ENCODE assay signal across 29 mouse cellular contexts in the genomic region with DNA sequence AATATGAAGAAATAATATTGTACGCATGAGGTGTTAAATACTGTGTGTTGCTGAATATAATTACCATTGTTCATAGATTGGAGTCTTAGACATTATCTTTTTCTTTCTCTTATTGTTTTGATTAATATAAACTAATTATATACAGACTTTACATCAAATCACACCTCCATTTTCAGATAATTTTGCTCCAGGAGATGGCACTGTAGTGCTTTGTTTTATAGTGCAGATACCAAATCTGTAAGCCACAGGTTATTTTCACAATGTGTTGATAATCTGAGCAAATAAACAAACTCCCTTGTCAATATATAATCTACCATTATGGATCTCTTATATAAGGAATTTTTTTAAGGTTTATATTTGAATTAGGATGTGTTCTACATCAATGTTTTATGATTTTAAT.
DNase-seq lines count a peak whose midpoint lies in the region; ATAC-seq and TF ChIP-seq lines count a peak whose summit lies in the region.
"Had no signal": no experiment of that assay in that cellular context is flagged by ENCODE, and none has a peak within 500 bp of the region (broad histone marks: within the 10 kb centered on the region; RNA-seq: fewer than 3 reads in every experiment).

No protein-coding gene starts in this region.

- H3K36me3 ChIP-seq in kidney, postnatal 0 days (ENCODE audit: insufficient read depth, low read length): no peaks in the 10 kb centered on the region
- no peaks in the 10 kb centered on the region for H3K36me3 ChIP-seq in midbrain, embryonic 14.5 days (ENCODE audit: control insufficient read depth, insufficient read depth, low read length)
- H3K36me3 ChIP-seq in midbrain, embryonic 15.5 days (replicated peaks): no peaks in the 10 kb centered on the region
- H3K36me3 ChIP-seq: forebrain, embryonic 10.5 days; heart, embryonic 15.5 days; limb, embryonic 13.5 days; liver, embryonic 12.5 days; midbrain, embryonic 13.5 days; neural tube, embryonic 13.5 days; stomach, embryonic 15.5 days had no signal

- no peak for ATAC-seq in kidney, postnatal 0 days (replicated peaks; ENCODE audit: low FRiP score, low read depth)
- no peak for ATAC-seq in midbrain, embryonic 14.5 days (ENCODE audit: low FRiP score, low TSS enrichment)
- no peak for ATAC-seq in midbrain, embryonic 15.5 days (replicated peaks)
- ATAC-seq: CD4-positive, CD25-positive, alpha-beta regulatory T cell, adult 4 months; hindbrain, embryonic 16.5 days; intestine, embryonic 16.5 days; liver, embryonic 12.5 days; midbrain, embryonic 13.5 days had no signal

- no peak overlapping the region for H3K4me3 ChIP-seq in kidney, postnatal 0 days (replicated peaks; ENCODE audit: low read depth, low read length)
- no peak overlapping the region for H3K4me3 ChIP-seq in midbrain, embryonic 14.5 days (replicated peaks; ENCODE audit: low read depth, low read length)
- H3K4me3 ChIP-seq in midbrain, embryonic 15.5 days: no peak overlapping the region
- H3K4me3 ChIP-seq: forebrain, embryonic 10.5 days; gastrocnemius, adult 2 months; heart, embryonic 15.5 days; limb, embryonic 13.5 days; liver, embryonic 12.5 days; midbrain, embryonic 13.5 days; myocyte; neural tube, embryonic 13.5 days; stomach, embryonic 15.5 days had no signal

- peak; percentile 37 for TF ChIP-seq CTCF in kidney, postnatal 0 days (IDR thresholded peaks at IDR 0.05; ENCODE audit: low read depth)

- no peaks in the 10 kb centered on the region for H3K27me3 ChIP-seq in kidney, postnatal 0 days (ENCODE audit: insufficient read depth, low read length)
- H3K27me3 ChIP-seq in midbrain, embryonic 14.5 days (ENCODE audit: control insufficient read depth, insufficient read depth, low read length): no peaks in the 10 kb centered on the region
- no peaks in the 10 kb centered on the region for H3K27me3 ChIP-seq in midbrain, embryonic 15.5 days (replicated peaks)
- H3K27me3 ChIP-seq: heart, embryonic 15.5 days; limb, embryonic 13.5 days; liver, embryonic 12.5 days; midbrain, embryonic 13.5 days; neural tube, embryonic 13.5 days; stomach, embryonic 15.5 days had no signal

- H3K4me2 ChIP-seq in kidney, postnatal 0 days (ENCODE audit: low read length): no peak overlapping the region
- H3K4me2 ChIP-seq in midbrain, embryonic 14.5 days (ENCODE audit: low read length): no peak overlapping the region
- no peak overlapping the region for H3K4me2 ChIP-seq in midbrain, embryonic 15.5 days
- H3K4me2 ChIP-seq: heart, embryonic 15.5 days; limb, embryonic 13.5 days; liver, embryonic 12.5 days; midbrain, embryonic 13.5 days; neural tube, embryonic 13.5 days; stomach, embryonic 15.5 days had no signal

- H3K9ac ChIP-seq in kidney, postnatal 0 days (ENCODE audit: low read depth, low read length): no peak overlapping the region
- H3K9ac ChIP-seq in midbrain, embryonic 14.5 days (replicated peaks; ENCODE audit: low read length): no peak overlapping the region
- no peak overlapping the region for H3K9ac ChIP-seq in midbrain, embryonic 15.5 days
- H3K9ac ChIP-seq: heart, embryonic 15.5 days; limb, embryonic 13.5 days; liver, embryonic 12.5 days; midbrain, embryonic 13.5 days; neural tube, embryonic 13.5 days; stomach, embryonic 15.5 days had no signal

- DNase-seq in cerebellum, postnatal 10 days: peak; percentile 60 to 71
- DNase-seq in cerebellum, adult 9-11 months: no peak
- DNase-seq in kidney, postnatal 0 days (ENCODE audit: low spot score): no peak
- no peak for DNase-seq in kidney, postnatal 4 days
- DNase-seq in midbrain, embryonic 14.5 days: peak; percentile 69
- no peak for DNase-seq in thymus, postnatal 0 days (ENCODE audit: low spot score)
- DNase-seq: adrenal gland, postnatal 25 days; cerebellum, adult 11-12 months; gastrocnemius, adult 2 months; heart, postnatal 36 days; kidney, adult 9 months; kidney, postnatal 25 days; layer of hippocampus, postnatal 36 days; lung, adult 18-20 months; right cerebral cortex, adult 18-20 months; right cerebral cortex, postnatal 4 days; thymus, postnatal 36 days had no signal

- 96% methylated on average over 1 of the region's 1 CpGs for WGBS in kidney, postnatal 0 days
- WGBS in midbrain, embryonic 14.5 days: 93% methylated on average over 1 of the region's 1 CpGs
- 91% methylated on average over 1 of the region's 1 CpGs for WGBS in midbrain, embryonic 15.5 days

- no peak overlapping the region for H3K27ac ChIP-seq in kidney, postnatal 0 days
- H3K27ac ChIP-seq in midbrain, embryonic 14.5 days (replicated peaks; ENCODE audit: low read depth, low read length): no peak overlapping the region
- H3K27ac ChIP-seq in midbrain, embryonic 15.5 days: no peak overlapping the region
- H3K27ac ChIP-seq: forebrain, embryonic 10.5 days; gastrocnemius, adult 2 months; heart, embryonic 15.5 days; limb, embryonic 13.5 days; liver, embryonic 12.5 days; midbrain, embryonic 13.5 days; neural tube, embryonic 13.5 days; stomach, embryonic 15.5 days had no signal

- no peaks in the 10 kb centered on the region for H3K4me1 ChIP-seq in kidney, postnatal 0 days (replicated peaks; ENCODE audit: insufficient read depth, low read length)
- H3K4me1 ChIP-seq in midbrain, embryonic 14.5 days (ENCODE audit: control insufficient read depth, insufficient read depth, low read length): no peaks in the 10 kb centered on the region
- H3K4me1 ChIP-seq in midbrain, embryonic 15.5 days: no peaks in the 10 kb centered on the region
- H3K4me1 ChIP-seq: heart, embryonic 15.5 days; limb, embryonic 13.5 days; liver, embryonic 12.5 days; midbrain, embryonic 13.5 days; neural tube, embryonic 13.5 days; stomach, embryonic 15.5 days had no signal

- H3K9me3 ChIP-seq in kidney, postnatal 0 days (replicated peaks; ENCODE audit: low read length): no peaks in the 10 kb centered on the region
- no peaks in the 10 kb centered on the region for H3K9me3 ChIP-seq in midbrain, embryonic 14.5 days (ENCODE audit: control insufficient read depth, low read length)
- H3K9me3 ChIP-seq in midbrain, embryonic 15.5 days: no peaks in the 10 kb centered on the region
- H3K9me3 ChIP-seq: forebrain, embryonic 10.5 days; heart, embryonic 15.5 days; limb, embryonic 13.5 days; liver, embryonic 12.5 days; midbrain, embryonic 13.5 days; neural tube, embryonic 13.5 days; stomach, embryonic 15.5 days had no signal

Comparison
In these comparisons a context has a peak if more than half of its experiments do, and no peak if none do; other contexts are left out.
1. DNase-seq: peak in cerebellum, postnatal 10 days (2 of 2) and midbrain, embryonic 14.5 days (single experiment); none in cerebellum, adult 9-11 months (single experiment), kidney, postnatal 0 days (single experiment), kidney, postnatal 4 days (0 of 2) and thymus, postnatal 0 days (single experiment).